Mouse (Mus musculus): ENCODE measurements around the gene Zfp84.
"Not testable (repeated sequence)": the region's sequence is repeated elsewhere in the genome, so short reads cannot be mapped to it uniquely, and the experiment has no call there.

The Zfp84 gene

DNA sequence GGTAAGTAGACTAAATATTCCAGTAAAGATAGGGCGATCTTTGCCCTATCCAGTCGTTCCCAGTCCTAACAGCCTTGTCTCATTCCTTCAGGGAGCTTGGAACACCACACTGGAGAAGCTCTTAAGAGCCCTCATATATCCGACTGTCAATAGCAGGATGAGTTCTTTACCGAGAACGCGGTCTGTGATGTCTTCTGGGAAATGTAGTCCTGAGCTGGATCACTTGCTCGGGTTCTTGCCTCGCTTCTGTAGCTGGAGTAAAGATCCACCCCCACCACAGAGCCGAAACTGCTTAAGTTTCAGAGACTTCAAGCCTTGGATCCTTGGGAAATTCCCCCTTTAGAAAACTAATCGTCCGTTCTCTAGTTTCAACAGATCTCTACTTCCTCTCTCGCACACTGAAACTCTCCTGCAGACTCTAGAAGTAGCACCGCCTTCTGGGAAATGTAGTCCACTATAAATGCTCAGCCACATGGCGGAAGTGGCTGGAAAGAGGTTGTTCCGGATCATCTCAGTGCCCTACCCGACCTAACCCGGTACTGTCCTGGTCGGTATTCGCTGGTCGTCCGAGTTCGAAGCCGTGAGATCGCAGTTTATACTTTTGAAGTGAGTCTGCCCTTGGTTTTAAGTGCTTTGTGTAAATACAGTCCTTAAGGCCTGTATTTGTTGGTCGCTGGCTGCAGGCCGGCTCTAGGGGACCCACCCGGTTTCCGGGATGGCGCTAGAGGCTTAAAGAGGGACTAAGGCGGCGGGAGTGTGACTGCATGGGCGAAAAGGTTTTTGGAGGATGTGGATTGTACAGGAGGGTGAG, at the start of gene Zfp84:
Zfp84 (plus strand) TSS at position 463 of the 811 bp plus-strand sequence.
- peak; percentile 87 to 88 for DNase-seq (ENCODE audit: low spot score in 2 of 2)

- not testable (repeated sequence) for DNase-seq (ENCODE audit: low spot score in 2 of 2)
Observed at GRCm38 (mm10) chr7:29725461-29726142, 42.8 kb upstream of the Zfp84 start.

DNA sequence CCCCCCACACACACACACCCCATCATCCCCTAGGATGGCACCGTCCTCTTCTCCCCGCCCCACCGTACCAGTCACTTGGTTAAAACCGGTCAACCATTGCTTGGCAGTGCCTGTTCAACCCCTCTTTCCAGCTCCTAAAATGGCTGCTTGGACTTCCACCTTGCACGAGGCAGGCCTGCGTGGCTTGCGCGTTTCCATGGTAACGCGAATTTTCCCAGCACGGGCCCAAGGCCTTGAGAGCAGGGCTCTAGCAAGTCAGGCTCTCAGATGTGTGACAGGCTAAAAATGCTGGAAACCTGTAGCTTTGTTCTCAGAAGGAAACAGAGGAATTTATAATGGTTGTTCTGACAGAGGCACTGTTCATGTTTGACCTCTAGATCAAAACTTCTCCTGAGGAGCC, 41.5 kb upstream of the Zfp84 start, which contains the start of gene Catsperg2:
Catsperg2 (minus strand) TSS at position 173 of the 400 bp plus-strand sequence.
- DNase-seq (ENCODE audit: low spot score in 2 of 2) = not testable (repeated sequence)

- DNase-seq (ENCODE audit: low spot score in 2 of 2) = no peak
Observed at GRCm38 (mm10) chr7:29728055-29728454, 40.3 kb upstream of the Zfp84 start.

GRCm38 (mm10) chr7:29742258-29742657, 26.1 kb upstream of the Zfp84 start:
- no peak for DNase-seq (ENCODE audit: low spot score in 2 of 2)

- no peak for DNase-seq (ENCODE audit: low spot score in 2 of 2)
Observed at GRCm38 (mm10) chr7:29760476-29760875, 7.9 kb upstream of the Zfp84 start.

GRCm38 (mm10) chr7:29764702-29765101, 3.6 kb upstream of the Zfp84 start:
- no peak for DNase-seq (ENCODE audit: low spot score in 2 of 2)

DNA sequence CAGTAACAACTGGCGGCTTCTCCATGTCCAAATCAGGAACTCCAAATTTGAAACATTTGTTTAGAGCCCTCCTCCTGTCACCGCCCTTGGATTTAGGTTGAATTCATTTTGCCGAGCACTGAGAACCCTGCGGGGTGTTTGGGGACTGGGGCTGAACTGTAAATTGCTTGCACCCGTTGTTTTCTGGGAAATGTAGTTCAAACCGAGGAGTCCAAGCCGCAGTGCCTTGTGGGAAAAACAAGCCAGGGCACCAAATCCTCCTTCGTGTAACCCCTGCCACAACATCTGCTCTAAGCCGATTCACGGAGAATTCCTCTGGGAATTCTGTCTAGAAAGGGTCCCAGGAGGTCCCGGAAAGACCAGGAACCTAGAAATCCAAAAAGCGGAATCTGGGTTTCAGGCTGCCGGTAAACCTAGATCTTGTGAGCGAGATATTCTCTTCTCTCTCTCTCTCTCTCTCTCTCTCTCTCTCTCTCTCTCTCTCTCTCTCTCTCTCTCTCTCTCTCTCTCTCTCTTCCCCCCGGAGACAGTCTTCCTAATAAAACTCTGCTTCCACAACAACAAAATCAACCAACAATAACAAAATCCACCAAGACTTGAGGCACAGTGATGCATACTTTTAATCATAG, 1.2 kb upstream of the Zfp84 start:
- DNase-seq (ENCODE audit: low spot score in 2 of 2) = peak; percentile 50 to 54

- DNase-seq (ENCODE audit: low spot score in 2 of 2) = no peak
Observed at GRCm38 (mm10) chr7:29768980-29769379, 628 bp downstream of the Zfp84 start.

GRCm38 (mm10) chr7:29773503-29773902, 5.2 kb downstream of the Zfp84 start:
- no peak for DNase-seq (ENCODE audit: low spot score in 2 of 2)

- no peak for DNase-seq (ENCODE audit: low spot score in 2 of 2)
Observed at GRCm38 (mm10) chr7:29774371-29774770, 6.0 kb downstream of the Zfp84 start.

- DNase-seq (ENCODE audit: low spot score in 2 of 2) = no peak
Observed at GRCm38 (mm10) chr7:29776568-29776967, 8.2 kb downstream of the Zfp84 start.

DNA sequence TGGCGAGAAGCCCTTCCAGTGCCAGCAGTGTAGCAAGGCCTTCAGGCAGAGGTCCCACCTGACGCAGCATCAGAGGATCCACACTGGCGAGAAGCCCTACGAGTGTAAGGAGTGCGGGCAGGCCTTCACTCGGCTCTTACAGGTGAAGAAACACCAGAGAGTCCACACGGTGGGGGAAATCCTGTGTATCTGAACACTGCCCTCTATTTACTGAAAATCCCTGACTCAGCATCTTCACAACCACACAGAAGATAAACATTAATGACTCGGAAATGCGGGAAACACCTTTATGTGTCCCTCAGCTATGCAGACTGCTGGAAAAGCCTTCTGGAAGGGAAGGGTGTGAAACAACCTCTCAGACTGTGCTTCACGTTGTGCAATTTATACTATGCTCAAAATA, 9.0 kb downstream of the Zfp84 start:
- no peak for DNase-seq (ENCODE audit: low spot score in 2 of 2)

- peak; percentile 41 to 54 for DNase-seq (ENCODE audit: low spot score in 2 of 2)
Observed at GRCm38 (mm10) chr7:29783871-29784551, 15.7 kb downstream of the Zfp84 start, which contains the start of gene Zfp30. TSS of gene Zfp30 (plus strand) at chr7:29783998.

- DNase-seq (ENCODE audit: low spot score in 2 of 2) = no peak
Observed at GRCm38 (mm10) chr7:29785023-29785422, 16.7 kb downstream of the Zfp84 start.

DNA sequence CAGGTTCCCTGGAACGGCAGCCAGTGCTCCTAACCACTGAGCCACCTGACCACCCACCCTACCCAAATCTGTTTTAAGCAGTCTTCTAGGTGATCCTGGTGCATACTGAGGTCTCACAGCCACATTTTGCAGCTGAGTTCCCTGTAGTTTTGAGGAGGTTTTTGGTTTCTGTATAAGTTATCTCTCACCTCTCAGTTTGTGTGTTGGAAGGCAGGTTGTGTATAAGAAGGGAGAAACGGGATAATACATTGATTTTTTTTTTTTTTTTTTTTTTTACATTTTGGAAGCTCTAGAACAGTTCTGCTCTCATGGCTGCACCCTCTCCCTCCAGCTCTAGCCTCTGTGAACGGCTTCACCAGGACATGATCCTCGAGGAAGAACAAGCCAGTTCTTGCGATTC, 17.5 kb downstream of the Zfp84 start:
- no peak for DNase-seq (ENCODE audit: low spot score in 2 of 2)

DNA sequence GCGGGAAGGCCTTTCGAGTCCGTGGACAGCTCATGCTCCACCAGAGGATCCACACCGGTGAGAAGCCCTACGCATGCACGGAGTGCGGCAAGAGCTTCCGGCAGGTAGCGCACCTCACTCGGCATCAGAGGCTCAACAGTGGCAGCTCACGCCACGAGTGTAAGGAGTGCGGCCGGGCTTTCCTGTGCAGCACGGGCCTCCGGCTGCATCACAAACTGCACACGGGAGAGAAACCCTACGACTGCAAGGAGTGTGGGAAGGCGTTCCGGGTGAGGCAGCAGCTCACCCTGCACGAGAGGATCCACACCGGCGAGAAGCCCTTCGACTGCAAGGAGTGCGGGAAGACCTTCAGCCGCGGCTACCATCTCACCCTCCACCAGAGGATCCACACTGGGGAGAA, 24.6 kb downstream of the Zfp84 start:
- DNase-seq (ENCODE audit: low spot score in 2 of 2) = no peak

DNA sequence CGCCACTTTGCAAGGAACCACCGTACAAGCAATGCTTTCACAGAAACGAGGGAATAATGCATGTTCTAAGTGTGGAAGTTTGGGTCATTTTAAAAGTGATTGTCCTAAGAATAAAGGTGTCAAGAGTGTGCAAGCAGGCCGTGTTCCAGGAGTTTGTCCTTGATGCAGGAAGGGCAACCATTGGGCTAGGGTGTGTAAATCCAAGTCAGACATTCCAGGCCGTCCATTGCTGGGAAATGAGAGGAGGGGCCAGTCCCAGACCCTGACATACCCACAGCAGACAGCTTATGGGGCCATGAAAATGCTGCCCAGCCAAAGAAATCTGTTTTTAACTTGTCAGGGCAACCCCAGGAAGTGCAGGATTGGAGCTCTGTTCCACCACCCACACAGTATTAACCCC, 38.7 kb downstream of the Zfp84 start:
- no peak for DNase-seq (ENCODE audit: low spot score in 2 of 2)

DNA sequence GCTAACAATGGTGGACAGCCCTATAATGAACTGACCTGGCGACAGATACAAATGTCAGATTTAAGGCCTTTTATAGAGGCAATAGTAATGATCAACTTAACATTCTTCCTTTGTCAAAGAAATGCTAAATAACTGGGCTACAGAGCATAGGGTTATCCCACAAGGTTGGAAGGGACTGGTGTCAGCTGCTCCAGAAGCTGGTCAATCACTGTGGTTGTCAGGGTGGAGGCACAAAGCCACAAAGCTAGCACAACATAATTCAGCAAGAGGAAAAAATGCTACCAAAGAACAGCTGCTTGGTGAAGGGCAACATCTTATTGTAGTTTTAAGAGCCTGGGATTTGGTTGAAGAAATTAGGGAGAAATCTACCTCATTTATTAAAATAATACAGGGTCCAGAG, 43.9 kb downstream of the Zfp84 start:
- DNase-seq (ENCODE audit: low spot score in 2 of 2) = no peak

DNA sequence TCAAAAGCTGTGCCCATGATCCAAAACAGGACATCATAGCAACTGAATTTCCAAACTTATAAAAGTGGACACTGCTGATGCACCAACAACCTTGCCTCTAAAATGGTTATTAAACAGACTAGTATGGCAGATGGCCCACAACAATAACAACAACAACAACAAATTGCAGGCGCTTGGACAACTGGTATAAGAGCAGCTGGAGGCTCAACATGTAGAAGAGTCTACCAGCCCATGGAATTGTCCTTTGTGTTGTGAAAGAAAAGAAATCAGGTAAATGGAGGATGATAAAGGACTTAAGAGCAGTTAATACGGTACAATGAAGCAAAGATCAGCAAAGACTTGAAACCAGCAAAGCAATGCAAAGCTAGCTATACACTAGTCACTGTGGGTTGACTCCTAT, 46.0 kb downstream of the Zfp84 start:
- no peak for DNase-seq (ENCODE audit: low spot score in 2 of 2)

DNA sequence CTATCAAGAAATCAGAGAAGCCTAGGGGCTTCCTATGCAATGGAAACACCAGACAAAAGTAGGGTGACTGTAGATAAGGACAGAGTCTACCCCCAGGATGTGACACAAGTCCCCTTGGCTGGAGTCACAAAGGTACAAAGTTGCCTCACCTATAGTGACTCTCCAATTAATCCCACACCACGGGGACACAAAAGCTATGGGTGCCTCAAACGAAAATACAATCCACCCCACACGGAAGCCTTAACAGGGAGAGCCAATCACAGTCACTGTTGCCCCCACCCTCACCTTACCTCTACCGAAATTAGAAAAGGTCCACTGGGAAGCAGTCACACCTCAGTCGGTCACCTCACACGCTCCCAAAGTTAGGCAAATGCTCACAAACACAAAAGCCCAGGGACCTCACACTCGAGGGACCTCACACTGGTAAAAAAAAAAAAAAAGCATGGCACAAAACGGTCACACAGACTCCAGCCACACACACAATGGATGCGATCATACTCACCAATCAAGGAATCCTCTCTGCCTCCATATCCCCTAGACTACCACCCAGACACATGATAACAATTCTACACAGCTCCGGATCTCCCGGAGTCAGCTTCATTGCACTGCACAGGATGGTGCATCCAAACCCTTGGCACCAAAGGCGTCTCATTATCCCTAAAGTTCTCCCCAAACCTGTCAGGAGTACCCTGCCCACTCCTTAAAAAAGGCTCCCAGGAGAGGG, 46.9 kb downstream of the Zfp84 start:
- DNase-seq (ENCODE audit: low spot score in 2 of 2) = no peak
